Mouse (Mus musculus): ENCODE data around the gene Meaf6. TPM values are rescaled to one million over a fixed set of nuclear protein-coding genes. Genes with fewer than 3 reads are reported as not detected.
A peak's percentile ranks its signal among the peaks of the same experiment; 100 is the strongest.

Gene Meaf6
- 123 and 131 TPM in 2 replicates for polyA plus RNA-seq (2016; fragmentation: Nextera tagmentation; extraction: Ambion mirVana)

DNA sequence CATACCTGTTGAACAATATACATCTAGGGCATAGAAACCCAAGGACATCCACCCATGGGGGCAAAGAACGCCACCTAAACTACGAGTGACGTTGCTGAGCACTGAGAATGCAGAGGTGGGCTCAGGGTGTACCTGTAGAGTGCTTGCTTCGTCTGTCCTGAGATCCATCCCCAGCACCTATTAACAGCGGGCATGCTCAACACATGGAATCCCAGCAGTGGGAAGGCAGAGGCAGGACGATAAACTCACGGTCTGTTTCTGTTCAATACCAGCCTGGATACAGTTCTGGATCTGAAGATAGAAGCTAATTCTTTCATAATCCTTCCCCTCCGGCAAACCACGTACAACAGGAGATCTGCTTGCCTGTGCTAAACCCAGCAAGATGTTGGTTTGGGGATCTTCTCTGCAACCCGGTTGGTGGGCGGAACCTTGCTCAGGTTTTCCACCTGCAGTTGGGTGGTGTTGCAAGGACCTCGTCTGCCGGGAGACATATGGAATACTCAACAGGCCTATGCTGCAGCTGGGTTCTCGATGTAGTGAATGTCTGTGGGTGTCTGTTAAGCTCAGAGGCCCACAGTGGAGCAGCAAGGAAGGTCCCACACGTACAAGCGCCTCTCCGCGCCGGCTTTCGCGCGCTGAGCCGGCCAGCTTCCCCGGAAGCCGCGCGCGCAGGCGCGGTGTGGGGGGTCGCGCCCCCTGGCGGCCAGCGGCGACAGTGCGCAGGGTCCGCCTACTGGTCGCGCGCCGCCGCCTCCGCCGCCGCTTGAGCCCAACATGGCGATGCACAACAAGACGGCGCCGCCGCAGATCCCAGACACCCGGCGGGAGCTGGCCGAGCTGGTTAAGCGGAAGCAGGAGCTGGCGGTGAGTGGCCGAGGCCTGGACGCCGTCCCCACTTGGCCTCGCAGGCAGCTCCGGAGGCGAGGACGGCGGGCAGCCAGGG is at the start of gene Meaf6:
TSS of gene Meaf6 (plus strand) at position 732 of the 943 bp plus-strand sequence.
- peak; percentile 90 for ATAC-seq (ENCODE audit: low FRiP score, low read depth)
- Histone ChIP-seq H3K4me1 (peaks cover 28% of the 10 kb centered on the region), H3K36me3 (peaks cover 25% of the 10 kb centered on the region), H3K9ac (replicated peaks) (peak within 1 kb of the TSS; percentile 89), H3K27ac (replicated peaks) (peak within 1 kb of the TSS; percentile 98), H3K4me3 (peak within 1 kb of the TSS; percentile 89), H3K27me3 (no peaks in the 10 kb centered on the region), H3K4me2 (replicated peaks) (peak within 1 kb of the TSS; percentile 85), H3K9me3 (no peaks in the 10 kb centered on the region)
- 2% methylated on average over 63 of the region's 63 CpGs for WGBS

DNA sequence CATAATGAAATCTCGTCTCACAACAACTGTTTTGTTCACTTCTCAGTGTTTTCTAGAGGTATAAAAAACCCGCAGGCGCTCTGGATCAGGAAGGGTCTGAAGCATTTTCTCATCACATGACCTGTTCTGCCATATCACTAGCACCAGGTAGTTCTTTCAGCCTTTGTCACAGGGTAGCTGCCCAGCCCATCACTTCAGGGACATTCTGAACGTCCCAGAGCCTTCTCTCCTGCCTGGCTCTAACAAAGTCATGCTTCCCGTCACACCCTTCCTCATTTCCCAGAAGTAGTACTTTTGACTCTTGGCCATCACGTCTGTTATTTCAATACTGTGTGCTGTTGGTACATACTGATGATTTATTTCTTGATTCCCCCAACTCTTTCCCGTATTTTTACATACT is 40.5 kb upstream of the Meaf6 start:
- Histone ChIP-seq H3K4me2 (replicated peaks) (no peak overlapping the region), H3K9me3 (no peaks in the 10 kb centered on the region), H3K36me3 (peaks cover 95% of the 10 kb centered on the region), H3K27me3 (no peaks in the 10 kb centered on the region), H3K4me1 (no peaks in the 10 kb centered on the region), H3K9ac (replicated peaks) (no peak overlapping the region), H3K27ac (replicated peaks) (no peak overlapping the region), H3K4me3 (no peak overlapping the region)
- 89% methylated on average over 7 of the region's 7 CpGs for WGBS
- no peak for ATAC-seq (ENCODE audit: low FRiP score, low read depth)

DNA sequence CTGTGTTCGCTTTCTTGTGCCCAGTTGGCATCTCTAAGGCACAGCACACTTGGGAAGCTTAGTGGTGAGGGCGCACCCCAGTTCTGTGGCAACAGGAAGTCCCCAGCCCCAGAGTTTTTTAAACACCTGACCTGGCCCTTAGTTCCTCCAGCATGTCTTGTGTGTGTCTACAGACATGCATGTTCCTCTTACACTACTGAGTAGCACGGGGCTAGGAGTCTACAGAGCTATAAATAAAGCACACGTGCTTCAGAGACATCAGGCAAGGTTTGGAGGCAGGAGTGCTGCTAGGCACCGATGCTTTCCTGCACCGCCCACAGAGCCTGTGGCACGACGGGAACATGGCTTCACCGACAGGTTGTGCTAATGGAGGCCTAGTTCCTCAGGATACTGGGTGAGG is 29.5 kb upstream of the Meaf6 start:
- no peak for ATAC-seq (ENCODE audit: low FRiP score, low read depth)
- H3K27ac ChIP-seq (replicated peaks): no peak overlapping the region
- peaks cover 11% of the 10 kb centered on the region; the same call in 1 of the 2 replicates for H3K4me1 ChIP-seq
- H3K36me3 ChIP-seq: peaks cover 57% of the 10 kb centered on the region
- H3K27me3 ChIP-seq: no peaks in the 10 kb centered on the region
- 92% methylated on average over 9 of the region's 9 CpGs for WGBS
- no peak overlapping the region for H3K4me2 ChIP-seq (replicated peaks)
- no peak overlapping the region for H3K9ac ChIP-seq (replicated peaks)
- H3K9me3 ChIP-seq: no peaks in the 10 kb centered on the region
- H3K4me3 ChIP-seq: no peak overlapping the region

GRCm38 (mm10) chr4:125056476-125056875 is 28.5 kb upstream of the Meaf6 start:
- H3K4me2 ChIP-seq (replicated peaks): no peak overlapping the region
- H3K27ac ChIP-seq (replicated peaks): no peak overlapping the region
- no peak for ATAC-seq (ENCODE audit: low FRiP score, low read depth)
- no peaks in the 10 kb centered on the region for H3K9me3 ChIP-seq
- no peaks in the 10 kb centered on the region for H3K27me3 ChIP-seq
- 87% methylated on average over 4 of the region's 4 CpGs for WGBS
- peaks cover 11% of the 10 kb centered on the region; the same call in 1 of the 2 replicates for H3K4me1 ChIP-seq
- no peak overlapping the region for H3K4me3 ChIP-seq
- H3K36me3 ChIP-seq: peaks cover 47% of the 10 kb centered on the region
- no peak overlapping the region for H3K9ac ChIP-seq (replicated peaks)

- ATAC-seq (ENCODE audit: low FRiP score, low read depth): no peak
- no peak overlapping the region for H3K4me3 ChIP-seq
- H3K27me3 ChIP-seq: no peaks in the 10 kb centered on the region
- H3K4me2 ChIP-seq (replicated peaks): no peak overlapping the region
- H3K27ac ChIP-seq (replicated peaks): no peak overlapping the region
- H3K36me3 ChIP-seq: peaks cover 41% of the 10 kb centered on the region
- no peaks in the 10 kb centered on the region for H3K9me3 ChIP-seq
- 57% methylated on average over 3 of the region's 3 CpGs for WGBS
- H3K9ac ChIP-seq (replicated peaks): no peak overlapping the region
- H3K4me1 ChIP-seq: peaks cover 11% of the 10 kb centered on the region; the same call in 1 of the 2 replicates
Observed at GRCm38 (mm10) chr4:125057273-125057672, 27.7 kb upstream of the Meaf6 start.

- H3K9me3 ChIP-seq: no peaks in the 10 kb centered on the region
- ATAC-seq (ENCODE audit: low FRiP score, low read depth): no peak
- no peak overlapping the region for H3K4me3 ChIP-seq
- H3K4me1 ChIP-seq: peaks cover 11% of the 10 kb centered on the region; the same call in 1 of the 2 replicates
- H3K27me3 ChIP-seq: no peaks in the 10 kb centered on the region
- H3K4me2 ChIP-seq (replicated peaks): no peak overlapping the region
- no peak overlapping the region for H3K9ac ChIP-seq (replicated peaks)
- no peak overlapping the region for H3K27ac ChIP-seq (replicated peaks)
- peaks cover 34% of the 10 kb centered on the region for H3K36me3 ChIP-seq
- 55% methylated on average over 5 of the region's 5 CpGs for WGBS
Observed at GRCm38 (mm10) chr4:125058033-125058432, 26.9 kb upstream of the Meaf6 start.

GRCm38 (mm10) chr4:125059025-125059424 is 25.9 kb upstream of the Meaf6 start:
- Histone ChIP-seq H3K4me1 (peaks cover 11% of the 10 kb centered on the region; the same call in 1 of the 2 replicates), H3K4me2 (replicated peaks) (peak overlapping the region; percentile 46), H3K36me3 (peaks cover 24% of the 10 kb centered on the region), H3K4me3 (peak overlapping the region; percentile 22; the same call in 1 of the 2 replicates), H3K9ac (replicated peaks) (no peak overlapping the region; the same call in 1 of the 2 replicates), H3K27ac (replicated peaks) (no peak overlapping the region), H3K27me3 (peaks cover 5% of the 10 kb centered on the region), H3K9me3 (no peaks in the 10 kb centered on the region)
- peak; percentile 62; the same call in 1 of the 2 replicates for ATAC-seq (ENCODE audit: low FRiP score, low read depth)
- WGBS: under 1% methylated on average over 8 of the region's 8 CpGs

DNA sequence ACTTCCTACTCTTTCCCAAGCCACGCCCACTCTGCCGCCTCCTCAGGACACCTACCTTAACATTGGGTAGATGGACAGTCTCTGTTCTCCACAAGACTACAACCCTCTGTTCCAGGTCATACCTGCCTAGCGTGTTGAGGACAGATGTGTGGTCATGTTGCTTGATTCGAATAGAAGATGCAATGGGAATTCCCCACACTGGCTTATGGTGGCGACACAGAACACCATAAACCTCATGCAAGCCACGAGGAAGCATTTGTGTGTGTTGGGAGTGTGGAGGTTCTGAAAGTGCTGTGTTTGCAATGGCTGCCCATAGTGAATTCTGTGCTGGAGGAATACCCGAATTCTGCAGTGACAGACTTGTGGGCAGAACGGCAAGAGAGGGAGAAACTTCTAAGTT is 21.1 kb upstream of the Meaf6 start:
- ATAC-seq (ENCODE audit: low FRiP score, low read depth): no peak
- WGBS: 74% methylated on average over 8 of the region's 8 CpGs
- Histone ChIP-seq H3K36me3 (peaks cover 2% of the 10 kb centered on the region), H3K4me1 (peaks cover 20% of the 10 kb centered on the region), H3K4me3 (no peak overlapping the region), H3K4me2 (replicated peaks) (no peak overlapping the region), H3K27me3 (peaks cover 5% of the 10 kb centered on the region), H3K9ac (replicated peaks) (no peak overlapping the region), H3K27ac (replicated peaks) (no peak overlapping the region), H3K9me3 (no peaks in the 10 kb centered on the region)

GRCm38 (mm10) chr4:125065517-125066307 is 19.2 kb upstream of the Meaf6 start, which contains the start of gene Dnali1:
Dnali1 (minus strand) TSS chr4:125065703.
- Histone ChIP-seq H3K9ac (replicated peaks) (peak within 1 kb of the TSS; percentile 89), H3K27me3 (peaks cover 5% of the 10 kb centered on the region), H3K4me2 (replicated peaks) (peak within 1 kb of the TSS; percentile 89), H3K4me3 (peak within 1 kb of the TSS; percentile 82), H3K9me3 (no peaks in the 10 kb centered on the region), H3K36me3 (peaks cover 21% of the 10 kb centered on the region), H3K27ac (replicated peaks) (peak within 1 kb of the TSS; percentile 21), H3K4me1 (peaks cover 18% of the 10 kb centered on the region)
- 5% methylated on average over 26 of the region's 26 CpGs for WGBS
- ATAC-seq (ENCODE audit: low FRiP score, low read depth): peak; percentile 32; the same call in 1 of the 2 replicates

GRCm38 (mm10) chr4:125066490-125067370 is 18.2 kb upstream of the Meaf6 start, which contains the start of gene Snip1:
Snip1 (plus strand) TSS chr4:125066672.
- 1% methylated on average over 78 of the region's 78 CpGs for WGBS
- Histone ChIP-seq H3K27me3 (peaks cover 5% of the 10 kb centered on the region), H3K4me2 (replicated peaks) (peak within 1 kb of the TSS; percentile 89), H3K36me3 (peaks cover 31% of the 10 kb centered on the region), H3K4me1 (peaks cover 18% of the 10 kb centered on the region), H3K9ac (replicated peaks) (peak within 1 kb of the TSS; percentile 89), H3K9me3 (no peaks in the 10 kb centered on the region), H3K4me3 (peak within 1 kb of the TSS; percentile 82), H3K27ac (replicated peaks) (peak within 1 kb of the TSS; percentile 21)
- ATAC-seq (ENCODE audit: low FRiP score, low read depth): peak; percentile 93

- Histone ChIP-seq H3K27me3 (no peaks in the 10 kb centered on the region), H3K4me2 (replicated peaks) (no peak overlapping the region)
Observed at GRCm38 (mm10) chr4:125077700-125078099, 7.2 kb upstream of the Meaf6 start.

More at GRCm38 (mm10) chr4:125077700-125078099, 7.2 kb upstream of the Meaf6 start:
- H3K4me1 ChIP-seq: no peaks in the 10 kb centered on the region
- no peak overlapping the region for H3K27ac ChIP-seq (replicated peaks)
- no peaks in the 10 kb centered on the region for H3K9me3 ChIP-seq
- no peak for ATAC-seq (ENCODE audit: low FRiP score, low read depth)
- H3K9ac ChIP-seq (replicated peaks): no peak overlapping the region
- no peak overlapping the region for H3K4me3 ChIP-seq
- peaks cover 34% of the 10 kb centered on the region for H3K36me3 ChIP-seq
- WGBS: 85% methylated on average over 2 of the region's 2 CpGs

Measured in midbrain, embryonic 12.5 days (tissue).